Mouse (Mus musculus): ENCODE data around the gene Arfgef2. TPM values are rescaled to one million over a fixed set of nuclear protein-coding genes. Genes with fewer than 3 reads are reported as not detected.

The Arfgef2 gene
- polyA plus RNA-seq, 1 experiment from 2014 or later: 4.4 TPM

- 94% methylated on average over 2 of the region's 2 CpGs for WGBS
- ATAC-seq (replicated peaks; ENCODE audit: low FRiP score): no peak
Measured at GRCm38 (mm10) chr2:166834091-166834490, 28.7 kb downstream of the Arfgef2 start.

GRCm38 (mm10) chr2:166834796-166835195 is 29.4 kb downstream of the Arfgef2 start:
- no peak for ATAC-seq (replicated peaks; ENCODE audit: low FRiP score)
- Histone ChIP-seq H3K9ac (no peak overlapping the region), H3K4me2 (no peak overlapping the region), H3K36me3 (peaks cover 32% of the 10 kb centered on the region), H3K9me3 (replicated peaks) (no peaks in the 10 kb centered on the region), H3K4me1 (no peaks in the 10 kb centered on the region), H3K27ac (no peak overlapping the region), H3K4me3 (replicated peaks) (no peak overlapping the region), H3K27me3 (no peaks in the 10 kb centered on the region)
- 93% methylated on average over 4 of the region's 4 CpGs for WGBS

More at GRCm38 (mm10) chr2:166834091-166834490, 28.7 kb downstream of the Arfgef2 start:
- Histone ChIP-seq H3K4me3 (replicated peaks) (no peak overlapping the region), H3K27ac (no peak overlapping the region), H3K9ac (no peak overlapping the region), H3K4me2 (no peak overlapping the region), H3K36me3 (peaks cover 32% of the 10 kb centered on the region), H3K9me3 (replicated peaks) (no peaks in the 10 kb centered on the region), H3K27me3 (no peaks in the 10 kb centered on the region), H3K4me1 (no peaks in the 10 kb centered on the region)

DNA sequence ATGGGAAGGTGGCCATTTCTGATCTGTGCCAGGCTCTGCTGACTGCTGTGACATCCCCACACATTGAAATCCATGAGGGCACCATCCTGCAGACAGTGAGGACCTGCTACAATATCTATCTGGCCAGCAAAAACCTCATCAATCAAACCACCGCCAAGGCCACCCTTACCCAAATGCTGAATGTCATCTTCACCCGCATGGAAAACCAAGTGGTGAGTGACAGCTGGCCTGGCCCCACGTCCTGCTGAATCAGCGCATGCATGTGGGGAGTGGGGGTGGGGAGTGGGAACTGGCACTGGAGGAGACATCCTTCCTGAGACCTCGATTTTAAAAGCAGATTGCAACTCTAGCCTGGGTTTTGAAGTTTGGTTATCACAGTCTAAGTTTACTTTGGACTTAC is 30.2 kb downstream of the Arfgef2 start:
- H3K9ac ChIP-seq: no peak overlapping the region
- ATAC-seq (replicated peaks; ENCODE audit: low FRiP score): no peak
- 74% methylated on average over 5 of the region's 5 CpGs for WGBS

DNA sequence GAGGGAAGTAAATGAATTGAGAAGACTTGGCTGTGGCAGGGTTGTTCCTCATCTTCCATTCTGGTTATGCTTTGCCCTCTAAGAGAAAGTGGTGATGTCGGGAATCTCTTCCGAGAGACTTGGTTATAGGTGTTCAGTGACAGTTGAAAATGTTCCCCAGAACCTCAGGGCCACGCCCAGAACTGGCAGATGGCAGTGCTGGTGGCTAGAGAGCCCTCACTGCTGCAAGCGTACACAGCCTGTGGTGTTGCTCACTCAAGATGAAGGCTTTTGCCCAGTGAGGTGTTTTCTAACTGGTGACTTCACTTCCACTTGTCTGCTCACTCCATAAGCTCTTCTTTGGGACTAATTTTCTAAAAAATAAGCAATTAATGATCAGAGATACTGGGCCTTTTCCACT is 36.4 kb downstream of the Arfgef2 start:
- no peaks in the 10 kb centered on the region for H3K27me3 ChIP-seq
- 82% methylated on average over 4 of the region's 4 CpGs for WGBS
- ATAC-seq (replicated peaks; ENCODE audit: low FRiP score): no peak
- H3K36me3 ChIP-seq: peaks cover 42% of the 10 kb centered on the region
- no peak overlapping the region for H3K9ac ChIP-seq
- H3K4me3 ChIP-seq (replicated peaks): no peak overlapping the region
- H3K9me3 ChIP-seq (replicated peaks): no peaks in the 10 kb centered on the region
- no peak overlapping the region for H3K4me2 ChIP-seq
- no peaks in the 10 kb centered on the region for H3K4me1 ChIP-seq
- H3K27ac ChIP-seq: no peak overlapping the region

More for the DNA sequence above, 30.2 kb downstream of the Arfgef2 start:
- Histone ChIP-seq H3K27me3 (no peaks in the 10 kb centered on the region), H3K27ac (no peak overlapping the region), H3K36me3 (peaks cover 33% of the 10 kb centered on the region), H3K9me3 (replicated peaks) (no peaks in the 10 kb centered on the region), H3K4me1 (no peaks in the 10 kb centered on the region), H3K4me2 (no peak overlapping the region), H3K4me3 (replicated peaks) (no peak overlapping the region)

DNA sequence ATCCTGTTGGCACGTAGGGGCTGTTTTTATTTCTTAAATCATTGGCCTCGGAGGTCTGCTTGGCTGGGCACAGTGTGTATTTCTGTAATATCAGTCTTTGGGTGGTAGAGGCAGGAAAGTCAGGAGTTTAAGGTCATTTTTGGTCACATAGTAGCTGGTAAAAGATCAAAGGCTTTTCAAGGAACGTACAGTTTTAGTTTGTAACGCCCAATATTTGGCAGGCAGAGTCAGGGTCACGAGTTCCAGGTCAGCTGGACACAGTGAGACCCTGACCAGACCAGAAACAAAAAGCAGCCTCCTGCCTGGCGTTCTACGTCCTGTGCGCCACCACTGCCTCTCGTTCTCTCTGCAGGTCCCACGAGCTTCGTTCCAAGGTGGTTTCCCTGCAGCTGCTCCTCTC is 45.3 kb downstream of the Arfgef2 start:
- Histone ChIP-seq H3K9me3 (replicated peaks) (no peaks in the 10 kb centered on the region), H3K9ac (no peak overlapping the region), H3K4me1 (no peaks in the 10 kb centered on the region), H3K4me3 (replicated peaks) (no peak overlapping the region), H3K27me3 (no peaks in the 10 kb centered on the region), H3K4me2 (no peak overlapping the region), H3K27ac (no peak overlapping the region), H3K36me3 (peaks cover 69% of the 10 kb centered on the region)
- WGBS: 82% methylated on average over 11 of the region's 11 CpGs
- ATAC-seq (replicated peaks; ENCODE audit: low FRiP score): no peak

- 97% methylated on average over 7 of the region's 7 CpGs for WGBS
- no peak for ATAC-seq (replicated peaks; ENCODE audit: low FRiP score)
Measured at GRCm38 (mm10) chr2:166852270-166852669, 46.9 kb downstream of the Arfgef2 start.

DNA sequence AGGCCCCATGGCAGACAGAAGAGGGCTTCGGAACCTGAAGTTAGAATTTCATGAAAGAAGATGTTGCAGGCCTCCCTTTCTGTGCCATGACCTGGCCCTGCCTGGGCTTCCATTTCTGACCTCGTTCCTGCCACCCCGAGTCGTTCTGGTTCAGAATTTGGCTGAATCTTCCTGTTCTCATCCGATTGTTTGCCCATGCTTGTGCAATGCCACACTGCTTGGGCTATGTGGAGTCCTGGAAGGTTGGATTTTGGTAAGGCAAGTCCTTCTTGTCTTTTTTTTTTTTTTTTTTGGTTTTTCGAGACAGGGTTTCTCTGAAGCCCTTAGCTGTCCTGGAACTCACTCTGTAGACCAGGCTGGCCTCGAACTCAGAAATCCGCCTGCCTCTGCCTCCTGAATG is 50.4 kb downstream of the Arfgef2 start:
- H3K27me3 ChIP-seq: no peaks in the 10 kb centered on the region
- peaks cover 93% of the 10 kb centered on the region for H3K36me3 ChIP-seq
- 92% methylated on average over 8 of the region's 8 CpGs for WGBS
- H3K27ac ChIP-seq: no peak overlapping the region
- no peaks in the 10 kb centered on the region for H3K9me3 ChIP-seq (replicated peaks)
- no peak overlapping the region for H3K4me3 ChIP-seq (replicated peaks)
- no peaks in the 10 kb centered on the region for H3K4me1 ChIP-seq
- ATAC-seq (replicated peaks; ENCODE audit: low FRiP score): no peak
- H3K4me2 ChIP-seq: no peak overlapping the region
- H3K9ac ChIP-seq: no peak overlapping the region

More at GRCm38 (mm10) chr2:166852270-166852669, 46.9 kb downstream of the Arfgef2 start:
- no peak overlapping the region for H3K4me2 ChIP-seq
- no peaks in the 10 kb centered on the region for H3K27me3 ChIP-seq
- H3K27ac ChIP-seq: no peak overlapping the region
- H3K4me1 ChIP-seq: no peaks in the 10 kb centered on the region
- peaks cover 76% of the 10 kb centered on the region for H3K36me3 ChIP-seq
- H3K4me3 ChIP-seq (replicated peaks): no peak overlapping the region
- H3K9ac ChIP-seq: no peak overlapping the region
- H3K9me3 ChIP-seq (replicated peaks): no peaks in the 10 kb centered on the region

GRCm38 (mm10) chr2:166856366-166856765 is 51.0 kb downstream of the Arfgef2 start:
- H3K9ac ChIP-seq: no peak overlapping the region

GRCm38 (mm10) chr2:166857118-166857517 is 51.7 kb downstream of the Arfgef2 start:
- Histone ChIP-seq H3K9ac (no peak overlapping the region), H3K9me3 (replicated peaks) (no peaks in the 10 kb centered on the region), H3K4me3 (replicated peaks) (no peak overlapping the region), H3K27ac (no peak overlapping the region), H3K4me2 (no peak overlapping the region), H3K27me3 (no peaks in the 10 kb centered on the region), H3K36me3 (peaks cover 92% of the 10 kb centered on the region), H3K4me1 (no peaks in the 10 kb centered on the region)
- 83% methylated on average over 2 of the region's 2 CpGs for WGBS
- no peak for ATAC-seq (replicated peaks; ENCODE audit: low FRiP score)

More at GRCm38 (mm10) chr2:166856366-166856765, 51.0 kb downstream of the Arfgef2 start:
- H3K4me3 ChIP-seq (replicated peaks): no peak overlapping the region
- WGBS: 82% methylated on average over 6 of the region's 6 CpGs
- no peaks in the 10 kb centered on the region for H3K27me3 ChIP-seq
- no peaks in the 10 kb centered on the region for H3K4me1 ChIP-seq
- H3K36me3 ChIP-seq: peaks cover 92% of the 10 kb centered on the region
- no peaks in the 10 kb centered on the region for H3K9me3 ChIP-seq (replicated peaks)
- ATAC-seq (replicated peaks; ENCODE audit: low FRiP score): no peak
- no peak overlapping the region for H3K27ac ChIP-seq
- H3K4me2 ChIP-seq: no peak overlapping the region

GRCm38 (mm10) chr2:166859214-166859613 is 53.8 kb downstream of the Arfgef2 start:
- H3K36me3 ChIP-seq: peaks cover 84% of the 10 kb centered on the region
- no peak overlapping the region for H3K27ac ChIP-seq
- ATAC-seq (replicated peaks; ENCODE audit: low FRiP score): no peak
- no peak overlapping the region for H3K9ac ChIP-seq
- H3K9me3 ChIP-seq (replicated peaks): no peaks in the 10 kb centered on the region
- H3K4me2 ChIP-seq: no peak overlapping the region
- WGBS: 85% methylated on average over 7 of the region's 7 CpGs
- H3K4me1 ChIP-seq: no peaks in the 10 kb centered on the region
- no peak overlapping the region for H3K4me3 ChIP-seq (replicated peaks)
- H3K27me3 ChIP-seq: no peaks in the 10 kb centered on the region

DNA sequence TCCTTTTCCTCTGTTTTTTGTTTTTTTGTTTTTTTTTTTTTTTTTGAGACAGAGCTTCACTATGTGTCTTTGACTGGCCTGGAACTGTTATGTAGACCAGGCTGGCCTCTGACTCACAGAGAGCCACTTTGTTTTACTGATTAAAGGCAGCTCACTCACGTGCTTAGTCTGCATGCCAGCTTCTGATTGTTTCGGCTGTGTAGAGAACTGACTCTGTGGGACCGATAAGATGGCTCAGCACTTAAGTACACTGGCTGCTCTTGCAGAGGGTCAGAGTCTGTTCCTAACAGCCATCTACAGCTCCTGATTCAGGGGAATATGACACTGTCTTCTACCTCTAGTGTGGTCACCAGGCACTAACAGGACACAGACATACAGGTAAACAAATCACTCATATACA is 57.1 kb downstream of the Arfgef2 start:
- 83% methylated on average over 3 of the region's 3 CpGs for WGBS
- Histone ChIP-seq H3K4me2 (no peak overlapping the region), H3K27me3 (no peaks in the 10 kb centered on the region), H3K4me1 (no peaks in the 10 kb centered on the region), H3K36me3 (peaks cover 87% of the 10 kb centered on the region), H3K9me3 (replicated peaks) (no peaks in the 10 kb centered on the region), H3K9ac (no peak overlapping the region), H3K27ac (no peak overlapping the region), H3K4me3 (replicated peaks) (no peak overlapping the region)
- no peak for ATAC-seq (replicated peaks; ENCODE audit: low FRiP score)

GRCm38 (mm10) chr2:166865476-166865875 is 60.1 kb downstream of the Arfgef2 start:
- H3K27ac ChIP-seq: no peak overlapping the region
- no peaks in the 10 kb centered on the region for H3K27me3 ChIP-seq
- no peak overlapping the region for H3K4me3 ChIP-seq (replicated peaks)
- no peak for ATAC-seq (replicated peaks; ENCODE audit: low FRiP score)
- H3K9me3 ChIP-seq (replicated peaks): no peaks in the 10 kb centered on the region
- H3K9ac ChIP-seq: no peak overlapping the region
- H3K4me1 ChIP-seq: peaks cover under 1% of the 10 kb centered on the region; the same call in 1 of the 2 replicates
- WGBS: 81% methylated on average over 10 of the region's 10 CpGs
- no peak overlapping the region for H3K4me2 ChIP-seq
- H3K36me3 ChIP-seq: peaks cover 87% of the 10 kb centered on the region

- Histone ChIP-seq H3K4me3 (replicated peaks) (no peak overlapping the region), H3K9ac (no peak overlapping the region), H3K4me1 (peaks cover 2% of the 10 kb centered on the region; the same call in 1 of the 2 replicates), H3K27me3 (no peaks in the 10 kb centered on the region), H3K4me2 (no peak overlapping the region), H3K9me3 (replicated peaks) (no peaks in the 10 kb centered on the region), H3K36me3 (peaks cover 92% of the 10 kb centered on the region), H3K27ac (no peak overlapping the region)
- no peak for ATAC-seq (replicated peaks; ENCODE audit: low FRiP score)
- WGBS: 79% methylated on average over 20 of the region's 20 CpGs
Measured at GRCm38 (mm10) chr2:166870271-166870865, 65.0 kb downstream of the Arfgef2 start.

Data from kidney, embryonic 15.5 days (tissue).